Mouse (Mus musculus): ENCODE measurements around the gene Thrsp.
A peak's percentile ranks its signal among the peaks of the same experiment; 100 is the strongest.
"Not testable (repeated sequence)": the region's sequence is repeated elsewhere in the genome, so short reads cannot be mapped to it uniquely, and the experiment has no call there.

Thrsp gene

DNA sequence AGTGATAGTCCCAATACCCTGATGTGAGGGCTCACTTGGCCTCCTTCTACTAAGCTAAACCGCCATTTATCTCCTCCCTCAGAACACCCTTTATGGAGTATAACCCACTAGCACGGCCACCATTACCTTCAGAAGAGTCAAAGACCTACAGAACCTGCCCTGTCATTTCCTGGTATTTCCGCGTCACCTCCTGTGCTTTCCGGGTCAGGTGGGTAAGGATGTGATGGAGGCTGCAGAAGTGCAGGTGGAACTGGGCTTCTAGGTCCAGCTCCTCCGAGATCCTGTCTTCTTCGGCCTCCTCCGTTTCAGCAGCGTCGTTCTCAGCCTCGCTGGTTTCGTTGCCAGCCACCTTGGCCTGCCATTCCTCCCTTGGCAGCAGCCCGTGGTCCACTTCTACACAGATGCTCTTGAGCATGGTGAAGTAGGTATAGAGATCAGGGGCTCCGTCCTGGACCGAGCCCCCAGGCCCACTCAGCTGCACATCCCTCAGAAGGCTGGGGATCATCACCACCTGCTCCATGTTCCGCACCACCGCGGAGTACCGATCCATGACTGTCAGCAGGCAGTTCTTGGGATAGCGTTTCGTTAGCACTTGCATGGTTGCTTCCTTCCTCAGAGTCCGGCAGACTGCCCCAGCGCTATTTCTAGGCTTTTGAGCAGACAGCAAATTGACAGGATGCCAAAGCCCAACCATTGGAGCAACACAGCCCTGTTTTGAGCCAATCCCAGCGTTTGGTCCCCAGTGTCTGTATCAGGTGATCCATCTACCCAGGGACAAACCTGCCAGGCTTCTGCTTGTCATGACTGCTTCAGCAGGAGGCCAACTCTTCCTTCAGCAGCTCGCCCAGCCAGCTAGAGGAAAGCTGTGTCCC lies at the start of gene Thrsp:
Gene Thrsp, minus strand, starts transcription at position 825 of the 872 bp plus-strand sequence.
- DNase-seq (ENCODE audit: low spot score) = no peak

- no peak for DNase-seq (ENCODE audit: low spot score)
Observed at GRCm38 (mm10) chr7:97455577-97455976, 38.0 kb upstream of the Thrsp start.

GRCm38 (mm10) chr7:97454795-97455194 lies 37.3 kb upstream of the Thrsp start:
- DNase-seq (ENCODE audit: low spot score) = no peak

GRCm38 (mm10) chr7:97453141-97453921 lies 35.8 kb upstream of the Thrsp start:
- peak; percentile 45 for DNase-seq (ENCODE audit: low spot score)

GRCm38 (mm10) chr7:97452196-97452595 lies 34.7 kb upstream of the Thrsp start:
- DNase-seq (ENCODE audit: low spot score) = no peak

DNA sequence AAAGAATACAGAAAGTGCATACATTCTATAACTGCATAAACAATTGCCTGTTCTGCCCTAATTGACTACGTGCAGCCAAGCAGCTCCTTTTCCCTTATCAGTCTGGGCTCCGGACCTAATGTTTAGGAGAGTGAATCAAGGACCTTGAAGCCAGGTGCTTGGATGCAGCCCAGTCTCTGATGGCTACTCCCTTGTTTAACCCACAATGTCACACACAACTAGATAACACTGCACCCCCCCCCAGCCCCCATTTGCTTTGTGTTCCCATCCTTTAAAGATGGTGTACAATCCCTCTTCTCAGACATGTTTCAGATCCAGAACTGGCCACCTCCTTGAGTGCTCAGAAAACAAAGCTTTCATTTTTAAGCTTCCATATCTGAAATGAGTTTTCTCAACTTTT lies 33.5 kb upstream of the Thrsp start, which contains the start of gene Kctd14:
Gene Kctd14, plus strand, starts transcription at position 301 of the 400 bp plus-strand sequence.
- DNase-seq (ENCODE audit: low spot score) = not testable (repeated sequence)

- DNase-seq (ENCODE audit: low spot score) = no peak
Observed at GRCm38 (mm10) chr7:97447050-97447531, 29.6 kb upstream of the Thrsp start.

DNA sequence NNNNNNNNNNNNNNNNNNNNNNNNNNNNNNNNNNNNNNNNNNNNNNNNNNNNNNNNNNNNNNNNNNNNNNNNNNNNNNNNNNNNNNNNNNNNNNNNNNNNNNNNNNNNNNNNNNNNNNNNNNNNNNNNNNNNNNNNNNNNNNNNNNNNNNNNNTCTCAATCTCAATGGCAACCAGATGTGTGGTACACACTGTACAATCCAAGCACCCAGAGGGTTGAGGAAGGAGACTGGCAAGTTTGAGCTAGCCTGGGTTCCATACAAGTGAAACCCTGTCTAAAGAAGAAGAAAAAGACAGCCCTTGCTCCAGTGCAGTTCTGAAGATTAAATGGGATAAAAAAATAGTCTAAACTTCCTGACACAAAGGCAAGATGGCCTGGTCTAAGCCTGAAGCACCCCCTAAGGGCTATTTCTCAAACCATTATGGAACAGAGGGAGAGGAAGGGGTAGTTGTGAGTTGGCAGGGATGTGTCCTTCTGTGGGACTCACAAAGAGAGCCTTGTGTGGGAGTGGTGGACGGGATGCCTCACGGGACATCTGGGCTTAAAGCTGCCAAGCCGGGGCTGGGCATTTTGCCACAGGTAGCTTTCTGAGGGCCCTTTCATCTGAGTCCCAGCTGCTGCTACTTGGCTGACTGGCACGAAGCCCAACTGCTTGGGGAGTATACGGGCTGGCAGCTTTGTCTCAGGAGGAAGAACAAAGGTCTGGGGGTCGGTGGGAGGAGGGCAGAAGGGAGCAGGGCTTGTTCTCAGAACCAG lies 28.8 kb upstream of the Thrsp start:
- DNase-seq (ENCODE audit: low spot score) = no peak

DNA sequence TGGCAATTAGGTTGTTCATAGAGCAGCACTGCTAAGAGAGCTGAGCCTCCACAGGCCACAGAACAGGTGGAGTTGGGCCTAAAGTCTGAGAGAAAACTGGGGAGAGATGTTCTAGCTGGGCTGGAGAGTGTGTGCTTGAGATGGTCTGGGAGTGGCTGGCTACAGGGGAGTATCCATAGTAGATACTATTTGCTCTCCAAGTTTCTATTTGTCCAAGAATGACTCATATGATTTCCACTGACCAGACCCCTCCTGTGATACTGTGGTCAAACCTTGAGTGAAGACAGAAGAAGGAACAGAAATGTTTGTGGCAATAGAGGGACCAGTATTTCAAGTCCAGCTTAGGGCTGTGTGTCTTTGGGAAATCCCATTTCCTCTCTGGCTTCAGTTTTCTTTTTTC lies 21.5 kb upstream of the Thrsp start:
- DNase-seq (ENCODE audit: low spot score) = no peak

DNA sequence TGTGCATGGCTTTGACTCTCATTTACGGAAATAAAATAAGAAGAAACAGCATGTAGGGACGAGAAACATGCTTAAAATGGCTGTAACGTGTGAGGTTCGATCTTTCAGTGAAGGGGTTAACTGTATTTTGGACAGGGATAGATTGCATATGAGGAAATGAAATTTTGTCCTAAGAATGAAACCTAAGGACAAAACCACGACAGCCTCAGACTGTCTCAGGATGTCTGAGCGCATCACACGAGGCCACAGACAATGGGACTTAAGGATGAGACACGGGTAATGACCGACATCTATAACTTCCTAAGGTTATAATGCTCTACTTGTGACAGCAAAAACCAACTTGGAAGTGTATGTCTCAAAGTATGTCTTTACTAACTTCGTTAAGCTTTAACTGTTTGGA lies 17.0 kb upstream of the Thrsp start:
- no peak for DNase-seq (ENCODE audit: low spot score)

DNA sequence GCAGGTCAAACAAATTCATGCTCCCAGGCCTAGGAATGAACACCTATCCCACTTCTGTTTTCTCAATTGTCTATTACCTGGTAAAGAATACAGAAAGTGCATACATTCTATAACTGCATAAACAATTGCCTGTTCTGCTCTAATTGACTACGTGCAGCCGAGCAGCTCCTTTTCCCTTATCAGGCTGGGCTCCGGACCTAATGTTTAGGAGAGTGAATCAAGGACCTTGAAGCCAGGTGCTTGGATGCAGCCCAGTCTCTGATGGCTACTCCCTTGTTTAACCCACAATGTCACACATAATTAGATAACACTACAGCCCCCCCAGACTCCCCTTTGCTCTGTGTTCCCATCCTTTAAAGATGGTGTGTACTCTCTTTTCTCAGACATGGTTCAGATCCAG lies 16.0 kb upstream of the Thrsp start:
- not testable (repeated sequence) for DNase-seq (ENCODE audit: low spot score)

DNA sequence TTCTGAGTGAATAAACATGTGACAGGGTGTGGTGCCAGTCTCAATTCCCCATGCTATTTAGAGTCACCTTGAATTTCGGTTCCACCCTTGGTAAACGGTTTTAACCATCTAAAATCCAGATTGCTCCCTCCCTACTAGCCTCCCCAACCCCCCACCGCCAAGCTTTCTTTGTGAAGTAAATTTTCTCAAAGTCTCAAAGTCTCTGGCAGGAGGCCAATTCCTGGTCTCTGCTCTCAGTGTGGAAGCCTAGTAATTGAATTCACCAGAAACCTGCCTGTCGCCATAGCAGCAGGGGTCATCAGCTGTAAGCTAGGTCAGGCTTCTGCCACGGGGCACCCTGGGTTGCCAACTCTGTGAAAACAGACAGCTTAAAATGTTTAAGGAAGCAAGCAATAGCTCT lies 12.2 kb upstream of the Thrsp start:
- peak; percentile 77 for DNase-seq (ENCODE audit: low spot score)

- no peak for DNase-seq (ENCODE audit: low spot score)
Observed at GRCm38 (mm10) chr7:97427778-97428420, 10.4 kb upstream of the Thrsp start.

GRCm38 (mm10) chr7:97427296-97427695 lies 9.8 kb upstream of the Thrsp start:
- DNase-seq (ENCODE audit: low spot score) = no peak

- DNase-seq (ENCODE audit: low spot score) = no peak
Observed at GRCm38 (mm10) chr7:97426566-97426965, 9.0 kb upstream of the Thrsp start.

DNA sequence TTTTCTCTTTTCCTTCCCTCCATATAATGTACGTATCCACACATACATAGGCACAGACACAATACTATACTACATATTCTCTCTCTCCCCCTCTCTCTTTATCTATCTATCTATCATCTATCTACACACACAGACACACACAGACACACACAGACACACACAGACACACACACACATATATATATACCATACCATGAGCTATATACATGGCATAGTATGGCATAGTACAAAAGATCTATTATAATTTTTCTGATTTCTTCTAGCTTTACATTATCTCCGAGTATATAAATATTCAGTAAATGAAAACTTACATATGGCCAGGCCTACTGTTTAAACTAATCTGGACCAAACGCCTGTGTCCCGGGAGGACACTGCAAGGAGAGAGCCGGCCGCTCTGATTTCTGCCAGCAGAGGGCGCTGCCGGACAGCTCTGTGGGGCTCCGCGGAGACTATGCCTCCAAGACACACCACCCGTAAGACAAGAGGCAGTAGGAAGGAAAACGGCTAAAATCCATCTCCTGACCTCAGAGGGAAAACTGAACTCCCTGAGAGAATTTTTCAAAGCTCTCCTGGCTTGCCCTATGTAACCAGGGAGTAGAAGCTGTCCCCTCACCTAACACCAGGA lies 7.2 kb upstream of the Thrsp start:
- peak; percentile 89 for DNase-seq (ENCODE audit: low spot score)

- DNase-seq (ENCODE audit: low spot score) = no peak
Observed at GRCm38 (mm10) chr7:97423754-97424153, 6.2 kb upstream of the Thrsp start.

- no peak for DNase-seq (ENCODE audit: low spot score)
Observed at GRCm38 (mm10) chr7:97420958-97421651, 3.6 kb upstream of the Thrsp start.

- no peak for DNase-seq (ENCODE audit: low spot score)
Observed at GRCm38 (mm10) chr7:97420406-97420805, 2.9 kb upstream of the Thrsp start.

GRCm38 (mm10) chr7:97419163-97419562 lies 1.6 kb upstream of the Thrsp start:
- no peak for DNase-seq (ENCODE audit: low spot score)

- no peak for DNase-seq (ENCODE audit: low spot score)
Observed at GRCm38 (mm10) chr7:97418717-97419116, 1.2 kb upstream of the Thrsp start.

Data from embryo, embryonic 10.5 days (tissue).